Mouse (Mus musculus): ENCODE data around the gene Slc38a6. TPM values are rescaled to one million over a fixed set of nuclear protein-coding genes. Genes with fewer than 3 reads are reported as not detected.

Slc38a6 gene
- polyA plus RNA-seq, 1 experiment from 2014 or later, result 11.6 TPM

GRCm38 (mm10) chr12:73382290-73383178, 96.0 kb downstream of the Slc38a6 start:
- ATAC-seq (ENCODE audit: insufficient read depth, low FRiP score, low TSS enrichment) (no peak), DNase-seq (ENCODE audit: low spot score) (no peak)
- no peaks in the 10 kb centered on the region for H3K27me3 ChIP-seq (ENCODE audit: control insufficient read depth, insufficient read depth, low read length)
- no peak overlapping the region for H3K9ac ChIP-seq (ENCODE audit: low read length)
- H3K4me3 ChIP-seq (ENCODE audit: low read depth, low read length), result no peak overlapping the region
- H3K4me1 ChIP-seq (ENCODE audit: control insufficient read depth, insufficient read depth, low read length), result no peaks in the 10 kb centered on the region
- H3K36me3 ChIP-seq (ENCODE audit: control insufficient read depth, insufficient read depth, low read length), result no peaks in the 10 kb centered on the region
- no peaks in the 10 kb centered on the region for H3K9me3 ChIP-seq (ENCODE audit: control insufficient read depth, low read length)
- H3K4me2 ChIP-seq (ENCODE audit: low read depth), result no peak overlapping the region
- 76% methylated on average over 12 of the region's 12 CpGs for WGBS
- H3K27ac ChIP-seq (ENCODE audit: low read depth, low read length), result no peak overlapping the region

GRCm38 (mm10) chr12:73383179-73383510, 96.6 kb downstream of the Slc38a6 start:
- no peaks in the 10 kb centered on the region for H3K36me3 ChIP-seq (ENCODE audit: control insufficient read depth, insufficient read depth, low read length)
- no peaks in the 10 kb centered on the region for H3K4me1 ChIP-seq (ENCODE audit: control insufficient read depth, insufficient read depth, low read length)
- H3K27me3 ChIP-seq (ENCODE audit: control insufficient read depth, insufficient read depth, low read length), result no peaks in the 10 kb centered on the region
- no peak overlapping the region for H3K4me2 ChIP-seq (ENCODE audit: low read depth)
- ATAC-seq (ENCODE audit: insufficient read depth, low FRiP score, low TSS enrichment) (no peak), DNase-seq (ENCODE audit: low spot score) (no peak)
- no peaks in the 10 kb centered on the region for H3K9me3 ChIP-seq (ENCODE audit: control insufficient read depth, low read length)
- H3K27ac ChIP-seq (ENCODE audit: low read depth, low read length), result no peak overlapping the region
- H3K4me3 ChIP-seq (ENCODE audit: low read depth, low read length), result no peak overlapping the region
- H3K9ac ChIP-seq (ENCODE audit: low read length), result no peak overlapping the region
- WGBS, result 67% methylated on average over 5 of the region's 5 CpGs

- Histone ChIP-seq H3K9me3 (ENCODE audit: control insufficient read depth, low read length) (no peaks in the 10 kb centered on the region), H3K36me3 (ENCODE audit: control insufficient read depth, insufficient read depth, low read length) (no peaks in the 10 kb centered on the region), H3K9ac (ENCODE audit: low read length) (no peak overlapping the region), H3K4me3 (ENCODE audit: low read depth, low read length) (no peak overlapping the region), H3K27me3 (ENCODE audit: control insufficient read depth, insufficient read depth, low read length) (no peaks in the 10 kb centered on the region), H3K27ac (ENCODE audit: low read depth, low read length) (no peak overlapping the region), H3K4me1 (ENCODE audit: control insufficient read depth, insufficient read depth, low read length) (no peaks in the 10 kb centered on the region), H3K4me2 (ENCODE audit: low read depth) (no peak overlapping the region)
- DNase-seq (ENCODE audit: low spot score), result no peak
- WGBS, result 87% methylated on average over 3 of the region's 3 CpGs
- no peak for ATAC-seq (ENCODE audit: insufficient read depth, low FRiP score, low TSS enrichment)
These were observed 97.3 kb downstream of the Slc38a6 start for GRCm38 (mm10) chr12:73383861-73384260.

- WGBS, result 60% methylated on average over 6 of the region's 6 CpGs
- H3K4me3 ChIP-seq (ENCODE audit: low read depth, low read length), result no peak overlapping the region
- H3K4me1 ChIP-seq (ENCODE audit: control insufficient read depth, insufficient read depth, low read length), result no peaks in the 10 kb centered on the region
- no peaks in the 10 kb centered on the region for H3K9me3 ChIP-seq (ENCODE audit: control insufficient read depth, low read length)
- no peaks in the 10 kb centered on the region for H3K27me3 ChIP-seq (ENCODE audit: control insufficient read depth, insufficient read depth, low read length)
- no peak overlapping the region for H3K27ac ChIP-seq (ENCODE audit: low read depth, low read length)
- no peak for ATAC-seq (ENCODE audit: insufficient read depth, low FRiP score, low TSS enrichment)
- no peaks in the 10 kb centered on the region for H3K36me3 ChIP-seq (ENCODE audit: control insufficient read depth, insufficient read depth, low read length)
- no peak for DNase-seq (ENCODE audit: low spot score)
- H3K4me2 ChIP-seq (ENCODE audit: low read depth), result no peak overlapping the region
- H3K9ac ChIP-seq (ENCODE audit: low read length), result no peak overlapping the region
These were observed 98.2 kb downstream of the Slc38a6 start for GRCm38 (mm10) chr12:73384747-73385146.

- no peak for DNase-seq (ENCODE audit: low spot score)
- no peaks in the 10 kb centered on the region for H3K36me3 ChIP-seq (ENCODE audit: control insufficient read depth, insufficient read depth, low read length)
- no peak overlapping the region for H3K27ac ChIP-seq (ENCODE audit: low read depth, low read length)
- H3K4me2 ChIP-seq (ENCODE audit: low read depth), result no peak overlapping the region
- 95% methylated on average over 1 of the region's 1 CpGs for WGBS
- H3K9ac ChIP-seq (ENCODE audit: low read length), result no peak overlapping the region
- H3K4me1 ChIP-seq (ENCODE audit: control insufficient read depth, insufficient read depth, low read length), result peaks cover 7% of the 10 kb centered on the region; the same call in 1 of the 2 replicates
- H3K27me3 ChIP-seq (ENCODE audit: control insufficient read depth, insufficient read depth, low read length), result no peaks in the 10 kb centered on the region
- H3K4me3 ChIP-seq (ENCODE audit: low read depth, low read length), result no peak overlapping the region
- no peaks in the 10 kb centered on the region for H3K9me3 ChIP-seq (ENCODE audit: control insufficient read depth, low read length)
- ATAC-seq (ENCODE audit: insufficient read depth, low FRiP score, low TSS enrichment), result no peak
These were observed 105.9 kb downstream of the Slc38a6 start for GRCm38 (mm10) chr12:73392507-73392906.

- Histone ChIP-seq H3K27ac (ENCODE audit: low read depth, low read length) (no peak overlapping the region), H3K36me3 (ENCODE audit: control insufficient read depth, insufficient read depth, low read length) (no peaks in the 10 kb centered on the region)
- ATAC-seq (ENCODE audit: insufficient read depth, low FRiP score, low TSS enrichment), result no peak
These were observed 106.4 kb downstream of the Slc38a6 start for GRCm38 (mm10) chr12:73393018-73393417.

GRCm38 (mm10) chr12:73393881-73394291, 107.3 kb downstream of the Slc38a6 start:
- Histone ChIP-seq H3K27me3 (ENCODE audit: control insufficient read depth, insufficient read depth, low read length) (no peaks in the 10 kb centered on the region), H3K36me3 (ENCODE audit: control insufficient read depth, insufficient read depth, low read length) (no peaks in the 10 kb centered on the region), H3K9ac (ENCODE audit: low read length) (no peak overlapping the region), H3K4me2 (ENCODE audit: low read depth) (no peak overlapping the region), H3K4me3 (ENCODE audit: low read depth, low read length) (no peak overlapping the region), H3K9me3 (ENCODE audit: control insufficient read depth, low read length) (no peaks in the 10 kb centered on the region), H3K4me1 (ENCODE audit: control insufficient read depth, insufficient read depth, low read length) (peaks cover 7% of the 10 kb centered on the region; the same call in 1 of the 2 replicates), H3K27ac (ENCODE audit: low read depth, low read length) (no peak overlapping the region)
- WGBS, result 32% methylated on average over 6 of the region's 6 CpGs
- no peak for DNase-seq (ENCODE audit: low spot score)
- ATAC-seq (ENCODE audit: insufficient read depth, low FRiP score, low TSS enrichment), result no peak

More at GRCm38 (mm10) chr12:73393018-73393417, 106.4 kb downstream of the Slc38a6 start:
- H3K4me2 ChIP-seq (ENCODE audit: low read depth), result no peak overlapping the region
- peaks cover 7% of the 10 kb centered on the region; the same call in 1 of the 2 replicates for H3K4me1 ChIP-seq (ENCODE audit: control insufficient read depth, insufficient read depth, low read length)
- no peak overlapping the region for H3K4me3 ChIP-seq (ENCODE audit: low read depth, low read length)
- no peak for DNase-seq (ENCODE audit: low spot score)
- no peaks in the 10 kb centered on the region for H3K27me3 ChIP-seq (ENCODE audit: control insufficient read depth, insufficient read depth, low read length)
- H3K9ac ChIP-seq (ENCODE audit: low read length), result no peak overlapping the region
- H3K9me3 ChIP-seq (ENCODE audit: control insufficient read depth, low read length), result no peaks in the 10 kb centered on the region

GRCm38 (mm10) chr12:73394571-73394970, 108.0 kb downstream of the Slc38a6 start:
- Histone ChIP-seq H3K36me3 (ENCODE audit: control insufficient read depth, insufficient read depth, low read length) (no peaks in the 10 kb centered on the region), H3K4me3 (ENCODE audit: low read depth, low read length) (no peak overlapping the region), H3K27me3 (ENCODE audit: control insufficient read depth, insufficient read depth, low read length) (no peaks in the 10 kb centered on the region), H3K9me3 (ENCODE audit: control insufficient read depth, low read length) (no peaks in the 10 kb centered on the region), H3K4me2 (ENCODE audit: low read depth) (no peak overlapping the region), H3K9ac (ENCODE audit: low read length) (no peak overlapping the region), H3K4me1 (ENCODE audit: control insufficient read depth, insufficient read depth, low read length) (peaks cover 7% of the 10 kb centered on the region; the same call in 1 of the 2 replicates), H3K27ac (ENCODE audit: low read depth, low read length) (no peak overlapping the region)
- 88% methylated on average over 5 of the region's 5 CpGs for WGBS
- DNase-seq (ENCODE audit: low spot score) (no peak), ATAC-seq (ENCODE audit: insufficient read depth, low FRiP score, low TSS enrichment) (no peak)

GRCm38 (mm10) chr12:73399426-73399825, 112.8 kb downstream of the Slc38a6 start:
- no peaks in the 10 kb centered on the region for H3K9me3 ChIP-seq (ENCODE audit: control insufficient read depth, low read length)
- no peaks in the 10 kb centered on the region for H3K36me3 ChIP-seq (ENCODE audit: control insufficient read depth, insufficient read depth, low read length)
- ATAC-seq (ENCODE audit: insufficient read depth, low FRiP score, low TSS enrichment), result no peak
- H3K27ac ChIP-seq (ENCODE audit: low read depth, low read length), result no peak overlapping the region
- H3K4me1 ChIP-seq (ENCODE audit: control insufficient read depth, insufficient read depth, low read length), result 0 out of 2 replicates have a peak, but pooled peaks cover under 1% of the 10 kb centered on the region
- no peak overlapping the region for H3K9ac ChIP-seq (ENCODE audit: low read length)
- H3K4me3 ChIP-seq (ENCODE audit: low read depth, low read length), result no peak overlapping the region
- H3K4me2 ChIP-seq (ENCODE audit: low read depth), result no peak overlapping the region
- H3K27me3 ChIP-seq (ENCODE audit: control insufficient read depth, insufficient read depth, low read length), result no peaks in the 10 kb centered on the region
- WGBS, result 44% methylated on average over 4 of the region's 4 CpGs
- DNase-seq (ENCODE audit: low spot score), result no peak
